Comparison of ENCODE assay signal across 14 mouse cellular contexts in the genomic region with DNA sequence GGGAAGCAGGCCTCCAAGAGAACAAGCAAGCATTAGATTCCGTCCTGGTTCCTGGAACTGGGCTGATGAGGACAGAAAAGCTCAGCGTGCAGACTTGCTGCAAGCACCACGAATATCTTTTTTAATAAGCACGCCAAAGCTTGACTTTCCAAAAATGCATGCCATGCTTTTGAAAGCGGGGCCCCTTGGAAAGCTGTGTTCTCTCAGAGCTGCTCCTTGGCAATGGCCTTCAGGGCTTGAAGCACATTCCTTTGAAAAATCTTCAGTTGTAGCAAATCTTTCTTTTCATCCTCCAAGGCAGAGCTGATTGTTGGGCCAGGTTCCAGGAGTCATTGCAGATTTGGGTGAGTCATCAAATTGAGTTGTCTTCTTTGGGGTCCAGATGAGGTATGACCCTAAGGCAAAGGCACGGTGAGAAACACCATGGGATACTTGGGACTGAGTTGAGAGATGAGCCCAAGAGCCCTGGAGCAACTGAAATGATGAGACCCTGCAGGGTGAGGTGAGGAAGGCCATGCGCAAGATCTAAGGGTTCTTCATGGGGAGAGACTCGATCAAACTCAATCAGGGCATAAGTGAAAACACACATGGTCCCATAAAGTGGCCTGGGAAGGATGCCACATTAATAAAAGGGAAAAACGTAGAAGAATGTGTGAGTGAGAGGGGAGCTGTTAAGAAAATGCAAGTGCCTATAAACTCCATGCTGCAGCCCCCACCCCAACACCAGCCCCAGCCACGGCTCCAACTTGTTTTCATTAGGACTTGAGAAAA.
DNase-seq lines count a peak whose midpoint lies in the region; ATAC-seq and TF ChIP-seq lines count a peak whose summit lies in the region.
"Had no signal": no experiment of that assay in that cellular context is flagged by ENCODE, and none has a peak within 500 bp of the region (broad histone marks: within the 10 kb centered on the region; RNA-seq: fewer than 3 reads in every experiment).

No protein-coding gene starts in this region.

- H3K27me3 ChIP-seq in heart, adult 2 months (ENCODE audit: control insufficient read depth, insufficient read depth, low read length): no peaks in the 10 kb centered on the region
- H3K27me3 ChIP-seq in lung, embryonic 16.5 days (ENCODE audit: control insufficient read depth, insufficient read depth, low read depth, low read length): no peaks in the 10 kb centered on the region
- no peaks in the 10 kb centered on the region for H3K27me3 ChIP-seq in embryonic facial prominence, embryonic 13.5 days
- no peaks in the 10 kb centered on the region for H3K27me3 ChIP-seq in limb, embryonic 15.5 days
- H3K27me3 ChIP-seq: forebrain, embryonic 15.5 days; liver, embryonic 12.5 days; stomach, embryonic 15.5 days had no signal

- H3K4me3 ChIP-seq in heart, adult 2 months: no peak overlapping the region
- H3K4me3 ChIP-seq in lung, embryonic 16.5 days (ENCODE audit: low read length): no peak overlapping the region
- H3K4me3 ChIP-seq in embryonic facial prominence, embryonic 13.5 days: no peak overlapping the region
- no peak overlapping the region for H3K4me3 ChIP-seq in limb, embryonic 15.5 days
- H3K4me3 ChIP-seq: forebrain, embryonic 15.5 days; liver, embryonic 12.5 days; megakaryocyte, embryonic 14.5 days; stomach, embryonic 15.5 days had no signal

- no peak overlapping the region for H3K27ac ChIP-seq in heart, adult 2 months
- peak overlapping the region; percentile 10; the same call in 1 of the 2 replicates for H3K27ac ChIP-seq in lung, embryonic 16.5 days (ENCODE audit: low read length)
- H3K27ac ChIP-seq in embryonic facial prominence, embryonic 13.5 days: peak overlapping the region; percentile 88
- H3K27ac ChIP-seq in limb, embryonic 15.5 days: peak overlapping the region; percentile 91
- H3K27ac ChIP-seq: forebrain, embryonic 15.5 days; liver, embryonic 12.5 days had no signal

- intact Hi-C loops in heart, adult 2 months (cut with DNase I): no loop called here

- no peak for ATAC-seq in lung, embryonic 16.5 days (ENCODE audit: low read depth)
- no peak for ATAC-seq in embryonic facial prominence, embryonic 13.5 days (ENCODE audit: insufficient number of reproducible peaks, insufficient read depth, low FRiP score, low TSS enrichment, low read depth)
- ATAC-seq in limb, embryonic 15.5 days (ENCODE audit: insufficient number of reproducible peaks, low FRiP score, low TSS enrichment, low read depth): peak; percentile 64
- ATAC-seq in inflammation-experienced regulatory T-cells, adult 6 months: no peak
- ATAC-seq: forebrain, embryonic 15.5 days; liver, embryonic 12.5 days had no signal

- peaks cover 11% of the 10 kb centered on the region for H3K4me1 ChIP-seq in heart, adult 2 months (ENCODE audit: control insufficient read depth, insufficient read depth, low read length)
- peaks cover 53% of the 10 kb centered on the region for H3K4me1 ChIP-seq in lung, embryonic 16.5 days (replicated peaks; ENCODE audit: control insufficient read depth, insufficient read depth, low read length)
- peaks cover 87% of the 10 kb centered on the region for H3K4me1 ChIP-seq in embryonic facial prominence, embryonic 13.5 days
- H3K4me1 ChIP-seq in limb, embryonic 15.5 days: peaks cover 92% of the 10 kb centered on the region
- H3K4me1 ChIP-seq: liver, embryonic 12.5 days; megakaryocyte, embryonic 14.5 days had no signal

- H3K9ac ChIP-seq in heart, adult 2 months (ENCODE audit: low read depth, low read length): no peak overlapping the region
- H3K9ac ChIP-seq in lung, embryonic 16.5 days (ENCODE audit: low read length): no peak overlapping the region
- H3K9ac ChIP-seq in embryonic facial prominence, embryonic 13.5 days: no peak overlapping the region
- H3K9ac ChIP-seq in limb, embryonic 15.5 days: no peak overlapping the region
- H3K9ac ChIP-seq: forebrain, embryonic 15.5 days; liver, embryonic 12.5 days; stomach, embryonic 15.5 days had no signal

- no peak for TF ChIP-seq EP300 in heart, adult 2 months (IDR thresholded peaks at IDR 0.05; ENCODE audit: insufficient read depth, low read depth, low read length)

- no peak for TF ChIP-seq POLR2A in heart, adult 2 months (IDR thresholded peaks at IDR 0.05; ENCODE audit: insufficient read depth, low read depth, low read length)

- WGBS in heart, adult 2 months: 60% methylated on average over 10 of the region's 10 CpGs
- 52% methylated on average over 10 of the region's 10 CpGs for WGBS in lung, embryonic 16.5 days
- 35% methylated on average over 10 of the region's 10 CpGs for WGBS in embryonic facial prominence, embryonic 13.5 days
- 11% methylated on average over 10 of the region's 10 CpGs for whole genome bisulfite sequencing in limb, embryonic 15.5 days

- no peaks in the 10 kb centered on the region for H3K36me3 ChIP-seq in heart, adult 2 months (ENCODE audit: control insufficient read depth, insufficient read depth, low read length)
- no peaks in the 10 kb centered on the region for H3K36me3 ChIP-seq in lung, embryonic 16.5 days (ENCODE audit: control insufficient read depth, insufficient read depth, low read length)
- no peaks in the 10 kb centered on the region for H3K36me3 ChIP-seq in embryonic facial prominence, embryonic 13.5 days
- H3K36me3 ChIP-seq in limb, embryonic 15.5 days: no peaks in the 10 kb centered on the region
- H3K36me3 ChIP-seq: forebrain, embryonic 15.5 days; liver, embryonic 12.5 days; stomach, embryonic 15.5 days had no signal

- H3K4me2 ChIP-seq in lung, embryonic 16.5 days (ENCODE audit: low read depth, low read length): no peak overlapping the region
- H3K4me2 ChIP-seq in embryonic facial prominence, embryonic 13.5 days: no peak overlapping the region
- peak overlapping the region; percentile 17; the same call in 1 of the 2 replicates for H3K4me2 ChIP-seq in limb, embryonic 15.5 days
- H3K4me2 ChIP-seq: forebrain, embryonic 15.5 days; liver, embryonic 12.5 days; stomach, embryonic 15.5 days had no signal

- no peaks in the 10 kb centered on the region for H3K9me3 ChIP-seq in lung, embryonic 16.5 days (ENCODE audit: control insufficient read depth, low read length)
- H3K9me3 ChIP-seq in embryonic facial prominence, embryonic 13.5 days: no peaks in the 10 kb centered on the region
- H3K9me3 ChIP-seq in limb, embryonic 15.5 days: no peaks in the 10 kb centered on the region
- H3K9me3 ChIP-seq: forebrain, embryonic 15.5 days; liver, embryonic 12.5 days; megakaryocyte, embryonic 14.5 days; stomach, embryonic 15.5 days had no signal

- no peaks in the 10 kb centered on the region for H3K79me2 ChIP-seq in heart, adult 2 months (replicated peaks; ENCODE audit: control insufficient read depth, insufficient read depth, low read length)

- peak; percentile 41 to 43 for DNase-seq in heart, adult 18-20 months
- DNase-seq in heart, adult 2 months: no peak
- DNase-seq in lung, postnatal 14 days: no peak
- no peak for DNase-seq in spleen, adult 12 weeks (ENCODE audit: low spot score)
- DNase-seq: cerebellum, adult 9-10 months; kidney, postnatal 4 days had no signal

- TF ChIP-seq CTCF in heart, adult 2 months (IDR thresholded peaks at IDR 0.05): no peak

Comparison
In these comparisons a context has a peak if more than half of its experiments do, and no peak if none do; other contexts are left out.
1. DNase-seq: peak in heart, adult 18-20 months (2 of 2); none in heart, adult 2 months (0 of 2), lung, postnatal 14 days (single experiment) and spleen, adult 12 weeks (single experiment).